Mouse (Mus musculus) kidney, adult 2 months (tissue): Measurements from ENCODE around the gene Slc17a7. TPM values are rescaled to one million over a fixed set of nuclear protein-coding genes. Genes with fewer than 3 reads are reported as not detected.
A peak's percentile ranks its signal among the peaks of the same experiment; 100 is the strongest.

Source experiments
- DNase-seq: peaks from one replicate; pipeline ENCODE4 v3.0.0; 2021
- H3K27ac ChIP-seq: fragments of 200-500 bp; 2 replicates; pipeline ENCODE4 v1.5.1; 2012; ENCODE audit warnings: low read depth, low read length, control low read depth, inconsistent platforms; ENCODE audit not compliant: insufficient read depth
- H3K27me3 ChIP-seq: fragments of 200-500 bp; replicated peaks from 2 replicates; pipeline ENCODE4 v1.6.1; 2012; ENCODE audit warnings: mild to moderate bottlenecking, moderate library complexity, low read length, inconsistent platforms; ENCODE audit not compliant: control insufficient read depth, insufficient read depth
- H3K36me3 ChIP-seq: fragments of 200-500 bp; 2 replicates; pipeline ENCODE4 v1.6.1; 2012; ENCODE audit warnings: mild to moderate bottlenecking, moderate library complexity, low read length, inconsistent platforms; ENCODE audit not compliant: control insufficient read depth, insufficient read depth
- H3K4me1 ChIP-seq: fragments of 200-500 bp; 2 replicates; pipeline ENCODE4 v1.6.1; 2011; ENCODE audit warnings: low read length; ENCODE audit not compliant: control insufficient read depth, insufficient read depth
- H3K4me3 ChIP-seq: fragments of 200-500 bp; 2 replicates; pipeline ENCODE4 v1.5.1; 2011; ENCODE audit warnings: mild to moderate bottlenecking, low read depth, low read length, control low read depth; ENCODE audit not compliant: insufficient read depth
- CTCF ChIP-seq: fragments of 200-500 bp; conservative IDR thresholded peaks from 2 replicates; pipeline ENCODE4 v1.5.1; 2011; ENCODE audit warnings: low read depth, mild to moderate bottlenecking, control low read depth, low read length, moderate library complexity, mixed read lengths; ENCODE audit not compliant: insufficient read depth, insufficient read length
- POLR2A ChIP-seq: fragments of 200-500 bp; IDR thresholded peaks from one replicate; pipeline ENCODE4 v1.6.1; 2011; ENCODE audit warnings: low read depth, low read length, control low read depth
- WGBS: fragments of 180-500 bp; shearing (Covaris S2); methylation state at CpG from one replicate; pipeline ENCODE4 v1.1.7; 2018; 5-methylcytosine and 5-hydroxymethylcytosine counted together
- polyA plus RNA-seq: library from polyadenylated mRNA; depleted of rRNA; stranded (reverse); fragments of >200 nt; gene quantifications from 2 replicates; pipeline ENCODE4 v1.2.3, GENCODE M21; 2012

Slc17a7 gene
- polyA plus RNA-seq, 1 experiment, result not detected

- 40% methylated on average over 7 of the region's 7 CpGs for WGBS
- Histone ChIP-seq H3K27ac (no peak within 1 kb of the TSS), H3K4me3 (no peak within 1 kb of the TSS), H3K36me3 (no peaks in the 10 kb centered on the region), H3K27me3 (peaks cover 5% of the 10 kb centered on the region), H3K4me1 (no peaks in the 10 kb centered on the region)
- no peak for TF ChIP-seq POLR2A
- no peak for TF ChIP-seq CTCF
- DNase-seq, result no peak
Observed at GRCm38 (mm10) chr7:45179469-45179868, 15.7 kb downstream of the Slc17a7 start, which contains the start of gene Gfy. TSS of gene Gfy (minus strand) at chr7:45179569.

GRCm38 (mm10) chr7:45180896-45181477 is 17.2 kb downstream of the Slc17a7 start, which contains the start of gene Pth2:
TSS of gene Pth2 (plus strand) at chr7:45180995.
- Histone ChIP-seq H3K27ac (no peak within 1 kb of the TSS), H3K27me3 (peaks cover 5% of the 10 kb centered on the region), H3K4me1 (no peaks in the 10 kb centered on the region), H3K36me3 (no peaks in the 10 kb centered on the region), H3K4me3 (no peak within 1 kb of the TSS)
- TF ChIP-seq CTCF, result no peak
- no peak for TF ChIP-seq POLR2A
- DNase-seq, result no peak
- WGBS, result 18% methylated on average over 20 of the region's 20 CpGs

- 6% methylated on average over 35 of the region's 35 CpGs for WGBS
Observed at GRCm38 (mm10) chr7:45181540-45181939, 17.8 kb downstream of the Slc17a7 start.

GRCm38 (mm10) chr7:45182199-45182601 is 18.5 kb downstream of the Slc17a7 start:
- WGBS, result 2% methylated on average over 34 of the region's 34 CpGs
- TF ChIP-seq CTCF (no peak), POLR2A (no peak)
- H3K36me3 ChIP-seq, result no peaks in the 10 kb centered on the region
- H3K27me3 ChIP-seq, result peaks cover 1% of the 10 kb centered on the region
- H3K4me3 ChIP-seq, result peak overlapping the region; percentile 22
- H3K27ac ChIP-seq, result peak overlapping the region; percentile 12; the same call in 1 of the 2 replicates
- peak; percentile 95 for DNase-seq
- no peaks in the 10 kb centered on the region for H3K4me1 ChIP-seq

More at GRCm38 (mm10) chr7:45181540-45181939, 17.8 kb downstream of the Slc17a7 start:
- no peaks in the 10 kb centered on the region for H3K36me3 ChIP-seq
- H3K27ac ChIP-seq, result no peak overlapping the region
- peaks cover 2% of the 10 kb centered on the region for H3K27me3 ChIP-seq
- no peaks in the 10 kb centered on the region for H3K4me1 ChIP-seq
- no peak for DNase-seq
- H3K4me3 ChIP-seq, result no peak overlapping the region
- TF ChIP-seq POLR2A (no peak), CTCF (no peak)

GRCm38 (mm10) chr7:45182606-45183005 is 18.9 kb downstream of the Slc17a7 start:
- H3K4me3 ChIP-seq, result peak overlapping the region; percentile 2
- WGBS, result 5% methylated on average over 11 of the region's 11 CpGs
- H3K27ac ChIP-seq, result peak overlapping the region; percentile 12; the same call in 1 of the 2 replicates

GRCm38 (mm10) chr7:45183672-45184071 is 19.9 kb downstream of the Slc17a7 start:
- 82% methylated on average over 7 of the region's 7 CpGs for WGBS
- Histone ChIP-seq H3K4me1 (no peaks in the 10 kb centered on the region), H3K27me3 (peaks cover 1% of the 10 kb centered on the region), H3K4me3 (no peak overlapping the region), H3K36me3 (no peaks in the 10 kb centered on the region), H3K27ac (no peak overlapping the region)
- DNase-seq, result no peak
- TF ChIP-seq CTCF, result no peak
- no peak for TF ChIP-seq POLR2A

More at GRCm38 (mm10) chr7:45182606-45183005, 18.9 kb downstream of the Slc17a7 start:
- Histone ChIP-seq H3K36me3 (no peaks in the 10 kb centered on the region), H3K27me3 (peaks cover 1% of the 10 kb centered on the region), H3K4me1 (no peaks in the 10 kb centered on the region)
- peak; percentile 56 for DNase-seq
- TF ChIP-seq CTCF (no peak), POLR2A (no peak)

- H3K4me3 ChIP-seq, result no peak overlapping the region
- H3K4me1 ChIP-seq, result no peaks in the 10 kb centered on the region
- TF ChIP-seq POLR2A, result no peak
- TF ChIP-seq CTCF, result no peak
- H3K36me3 ChIP-seq, result no peaks in the 10 kb centered on the region
- no peak for DNase-seq
- peaks cover 1% of the 10 kb centered on the region for H3K27me3 ChIP-seq
- no peak overlapping the region for H3K27ac ChIP-seq
- 85% methylated on average over 7 of the region's 7 CpGs for WGBS
Observed at GRCm38 (mm10) chr7:45185921-45186320, 22.2 kb downstream of the Slc17a7 start.
